Mouse (Mus musculus) CH12.LX (cell line): ENCODE measurements around the gene Smad1. TPM values are rescaled to one million over a fixed set of nuclear protein-coding genes. Genes with fewer than 3 reads are reported as not detected.

ENCODE experiments used
- DNase-seq: peaks from one replicate; pipeline ENCODE4 v3.0.0-alpha.2; 2013; ENCODE audit errors: extremely low read depth
- H3K27ac ChIP-seq: 2 replicates; pipeline ENCODE4 v1.5.1; 2012; ENCODE audit warnings: low read depth, mild to moderate bottlenecking, control low read depth, moderate library complexity; ENCODE audit not compliant: insufficient read depth
- H3K27me3 ChIP-seq: replicated peaks from 2 replicates; pipeline ENCODE3; 2012; ENCODE audit warnings: inconsistent platforms
- H3K36me3 ChIP-seq, 2 experiments: replicated peaks in 1 of 2; 2 replicates each; pipeline versions ENCODE3 to v1.6.1; 2012; ENCODE audit warnings: inconsistent platforms in 1 of 2, low read length in 1 of 2, mild to moderate bottlenecking in 1 of 2, mixed read lengths in 1 of 2, moderate library complexity in 1 of 2; ENCODE audit not compliant: control insufficient read depth in 1 of 2, insufficient read depth in 1 of 2
- H3K4me1 ChIP-seq, 2 experiments: 2 replicates each; pipeline ENCODE4 v1.6.1; 2012; ENCODE audit warnings: inconsistent platforms in 1 of 2, moderate library complexity in 1 of 2; ENCODE audit not compliant: insufficient read depth in 2 of 2, control insufficient read depth in 1 of 2
- H3K4me2 ChIP-seq: 2 replicates; pipeline ENCODE4 v1.6.1; 2012; ENCODE audit warnings: low read depth, mild to moderate bottlenecking, control low read depth; ENCODE audit not compliant: poor library complexity, insufficient read depth, severe bottlenecking
- H3K4me3 ChIP-seq, 3 experiments: fragments of 150-350 bp in 1 of 3; sonication (generic) in 1 of 3; replicated peaks in 1 of 3; 2 replicates each; pipeline versions ENCODE3 to v1.5.1; 2011 to 2012; ENCODE audit warnings: low read depth in 2 of 3, low read length in 2 of 3, mild to moderate bottlenecking in 2 of 3, moderate library complexity in 2 of 3, control low read depth in 1 of 3, improper control_type of control experiment in 1 of 3, inconsistent platforms in 1 of 3, mixed read lengths in 1 of 3; ENCODE audit not compliant: poor library complexity in 1 of 3
- H3K79me2 ChIP-seq: replicated peaks from 2 replicates; pipeline ENCODE4 v1.6.1; 2012; ENCODE audit warnings: mild to moderate bottlenecking, moderate library complexity; ENCODE audit not compliant: control insufficient read depth, poor library complexity, insufficient read depth, severe bottlenecking; ENCODE audit errors: extremely low read depth
- H3K9ac ChIP-seq: 2 replicates; pipeline ENCODE4 v1.6.1; 2012; ENCODE audit warnings: low read depth, mild to moderate bottlenecking, control low read depth, moderate library complexity; ENCODE audit not compliant: insufficient read depth
- H3K9me3 ChIP-seq: replicated peaks from 2 replicates; pipeline ENCODE3; 2012; ENCODE audit warnings: low read length, inconsistent platforms, mixed read lengths
- CHD2 ChIP-seq: IDR thresholded peaks from 2 replicates; pipeline ENCODE4 v1.6.1; 2011; ENCODE audit warnings: low read length, improper control_type of control experiment
- E2F4 ChIP-seq: IDR thresholded peaks from 2 replicates; pipeline ENCODE4 v1.6.1; 2011; ENCODE audit warnings: low read depth, low read length, improper control_type of control experiment; ENCODE audit not compliant: insufficient replicate concordance
- EP300 ChIP-seq: IDR thresholded peaks from 2 replicates; pipeline ENCODE4 v1.6.1; 2011; ENCODE audit warnings: low read length, improper control_type of control experiment
- GABPA ChIP-seq: IDR thresholded peaks from 2 replicates; pipeline ENCODE4 v1.6.1; 2012; ENCODE audit warnings: low read depth, low read length, improper control_type of control experiment, inconsistent platforms; ENCODE audit not compliant: insufficient replicate concordance
- HCFC1 ChIP-seq: IDR thresholded peaks from 2 replicates; pipeline ENCODE4 v1.6.1; 2012; ENCODE audit warnings: low read depth, mild to moderate bottlenecking, inconsistent platforms, low read length, improper control_type of control experiment
- IRF4 ChIP-seq: IDR thresholded peaks from 2 replicates; pipeline ENCODE4 v1.6.1; 2014; ENCODE audit warnings: low read depth, mild to moderate bottlenecking, inconsistent platforms, low read length, improper control_type of control experiment
- MAFK ChIP-seq: IDR thresholded peaks from 2 replicates; pipeline ENCODE4 v1.6.1; 2011; ENCODE audit warnings: low read length, improper control_type of control experiment; ENCODE audit not compliant: insufficient replicate concordance
- MYC ChIP-seq: IDR thresholded peaks from 2 replicates; pipeline ENCODE4 v1.6.1; 2011; ENCODE audit warnings: low read depth, mild to moderate bottlenecking, improper control_type of control experiment, low read length
- NELFE ChIP-seq: IDR thresholded peaks from 2 replicates; pipeline ENCODE4 v1.6.1; 2011; ENCODE audit warnings: low read depth, low read length, improper control_type of control experiment
- NRF1 ChIP-seq: IDR thresholded peaks from 2 replicates; pipeline ENCODE4 v1.6.1; 2014; ENCODE audit warnings: low read depth, mild to moderate bottlenecking, inconsistent platforms, low read length, improper control_type of control experiment, moderate library complexity
- PAX5 ChIP-seq: IDR thresholded peaks from 2 replicates; pipeline ENCODE4 v1.6.1; 2012; ENCODE audit warnings: low read length, inconsistent platforms, mixed read lengths
- SIN3A ChIP-seq: IDR thresholded peaks from 2 replicates; pipeline ENCODE4 v1.6.1; 2012; ENCODE audit warnings: low read length, improper control_type of control experiment, inconsistent platforms
- SMC3 ChIP-seq: IDR thresholded peaks from 2 replicates; pipeline ENCODE4 v1.6.1; 2011; ENCODE audit warnings: low read depth, low read length, improper control_type of control experiment
- TBP ChIP-seq: conservative IDR thresholded peaks from 2 replicates; pipeline ENCODE4 v1.6.1; 2011; ENCODE audit warnings: low read depth, low read length, improper control_type of control experiment
- ZC3H11A ChIP-seq: IDR thresholded peaks from 2 replicates; pipeline ENCODE4 v1.6.1; 2012; ENCODE audit warnings: low read depth, mild to moderate bottlenecking, inconsistent platforms, low read length, improper control_type of control experiment
- ZNF384 ChIP-seq: IDR thresholded peaks from 2 replicates; pipeline ENCODE4 v1.6.1; 2012; ENCODE audit warnings: low read depth, low read length, improper control_type of control experiment, inconsistent platforms
- dilution Hi-C: fragments of 300-500 bp; cut with MboI; formaldehyde crosslinking; loops from 2 replicates; pipeline ENCODE4 v1.14.3; 2020; ENCODE audit warnings: low sequenced_read_pairs; ENCODE audit not compliant: extremely low pct_unique_long_range_greater_than_20kb, extremely low pct_ligation_motif_present
- in situ Hi-C: fragments of 300-500 bp; cut with MboI; formaldehyde crosslinking; loops from 3 replicates; pipeline ENCODE4 v1.14.3; 2019; ENCODE audit warnings: low sequenced_read_pairs, low pct_ligation_motif_present, low pct_unique_long_range_greater_than_20kb, mixed read lengths
- polyA plus RNA-seq: library from polyadenylated mRNA; unstranded; fragments of >175 nt; gene quantifications from 2 replicates; pipeline ENCODE4 v1.2.1, GENCODE M21; 2012; ENCODE audit warnings: low read depth; ENCODE audit not compliant: insufficient read length
- total RNA-seq, 2 experiments: library from RNA; depleted of rRNA; stranded (reverse); fragments of 300-350 nt in 1 of 2; fragments of >200 nt in 1 of 2; gene quantifications; 2 replicates each; pipeline ENCODE4 v1.2.3; 2012 to 2014

The Smad1 gene
- total RNA-seq (2012; rRNA removed), result not detected in 2 replicates
- not detected in 2 replicates for total RNA-seq (2014; rRNA removed)
- polyA plus RNA-seq, result not detected in 2 replicates

GRCm38 (mm10) chr8:79398994-79399650, at the start of gene Smad1:
TSS of gene Smad1 (minus strand) at chr8:79399518.
- in situ Hi-C loops (no loop called here), dilution Hi-C loops (no loop called here)
- H3K4me3 ChIP-seq, result no peak within 1 kb of the TSS
- no peaks in the 10 kb centered on the region for H3K27me3 ChIP-seq
- peaks cover 11% of the 10 kb centered on the region for H3K9me3 ChIP-seq
- H3K4me1 ChIP-seq, result no peaks in the 10 kb centered on the region
- H3K79me2 ChIP-seq, result no peaks in the 10 kb centered on the region
- DNase-seq, result no peak
- TF ChIP-seq SMC3 (no peak), SIN3A (no peak), E2F4 (no peak), GABPA (no peak)
- no peak within 1 kb of the TSS for H3K4me2 ChIP-seq
- no peak within 1 kb of the TSS for H3K9ac ChIP-seq
- no peaks in the 10 kb centered on the region for H3K36me3 ChIP-seq
- no peak within 1 kb of the TSS for H3K27ac ChIP-seq

- no peaks in the 10 kb centered on the region for H3K36me3 ChIP-seq
- H3K27me3 ChIP-seq, result no peaks in the 10 kb centered on the region
- H3K9ac ChIP-seq, result no peak overlapping the region
- dilution Hi-C loops (no loop called here), in situ Hi-C loops (no loop called here)
- H3K9me3 ChIP-seq, result no peaks in the 10 kb centered on the region
- TF ChIP-seq TBP (no peak), CHD2 (no peak), EP300 (no peak), ZNF384 (no peak), MYC (no peak), MAFK (no peak), PAX5 (no peak), SIN3A (no peak), NRF1 (no peak), NELFE (no peak), SMC3 (no peak), IRF4 (no peak), HCFC1 (no peak), E2F4 (no peak), ZC3H11A (no peak)
- H3K4me2 ChIP-seq, result no peak overlapping the region
- DNase-seq, result no peak
- no peak overlapping the region for H3K27ac ChIP-seq
- H3K4me1 ChIP-seq, result peaks cover 0 to 14% of the 10 kb centered on the region in 2 experiments; a peak in 3 of 4 replicates
- H3K4me3 ChIP-seq, result no peak overlapping the region
- no peaks in the 10 kb centered on the region for H3K79me2 ChIP-seq
These were observed 48.0 kb upstream of the Smad1 start for GRCm38 (mm10) chr8:79447260-79447853.
